Mouse (Mus musculus) C2C12 (cell line): ENCODE measurements around the gene Cdip1. TPM values are rescaled to one million over a fixed set of nuclear protein-coding genes. Genes with fewer than 3 reads are reported as not detected.
"Not testable (repeated sequence)": the region's sequence is repeated elsewhere in the genome, so short reads cannot be mapped to it uniquely, and the experiment has no call there.

Experiments
- H3K27me3 ChIP-seq: one replicate; pipeline ENCODE4 v1.6.1; 2011; ENCODE audit not compliant: control insufficient read depth, insufficient read depth, insufficient read length
- H3K36me3 ChIP-seq: one replicate; pipeline ENCODE4 v1.6.1; 2011; ENCODE audit not compliant: control insufficient read depth, insufficient read depth
- H3K4me3 ChIP-seq: one replicate; pipeline ENCODE4 v1.5.1; 2011; ENCODE audit warnings: mild to moderate bottlenecking, control low read depth; ENCODE audit not compliant: poor library complexity, insufficient read depth, severe bottlenecking
- H3K79me2 ChIP-seq: one replicate; pipeline ENCODE4 v1.6.1; 2011; ENCODE audit not compliant: control insufficient read depth, insufficient read depth
- H3K79me3 ChIP-seq: one replicate; pipeline ENCODE4 v1.6.1; 2011; ENCODE audit warnings: low read depth, control low read depth
- H3ac ChIP-seq: one replicate; pipeline ENCODE3; 2011; ENCODE audit warnings: low read depth; ENCODE audit not compliant: control insufficient read depth, insufficient read length
- CEBPB ChIP-seq: IDR thresholded peaks from one replicate; pipeline ENCODE4 v1.6.1; 2011; ENCODE audit warnings: low read depth, mild to moderate bottlenecking, control low read depth, moderate library complexity
- CTCF ChIP-seq: IDR thresholded peaks from one replicate; pipeline ENCODE4 v1.5.1; 2011; ENCODE audit not compliant: control insufficient read depth, insufficient read depth, insufficient read length
- FOSL1 ChIP-seq: IDR thresholded peaks from one replicate; pipeline ENCODE4 v1.8.0; 2011; ENCODE audit warnings: mild to moderate bottlenecking, low read length; ENCODE audit not compliant: poor library complexity, insufficient read depth, severe bottlenecking
- MAX ChIP-seq: IDR thresholded peaks from one replicate; pipeline ENCODE4 v1.6.1; 2011; ENCODE audit warnings: mild to moderate bottlenecking, control low read depth
- MYOD1 ChIP-seq: IDR thresholded peaks from one replicate; pipeline ENCODE4 v1.6.1; 2011; ENCODE audit warnings: low read depth; ENCODE audit not compliant: control insufficient read depth, insufficient read length
- MYOG ChIP-seq: IDR thresholded peaks from one replicate; pipeline ENCODE4 v1.6.1; 2011; ENCODE audit not compliant: control insufficient read depth, insufficient read length; ENCODE audit errors: extremely low read depth
- USF1 ChIP-seq: IDR thresholded peaks from one replicate; pipeline ENCODE4 v1.6.1; 2011; ENCODE audit warnings: low read depth, mild to moderate bottlenecking, control low read depth, moderate library complexity
- polyA plus RNA-seq: library from polyadenylated mRNA; unstranded; fragments of >200 nt; fragmentation: generic; extraction: Trizol; gene quantifications from one replicate; pipeline ENCODE4 v1.2.1, GENCODE M21; 2012; ENCODE audit warnings: missing spikeins

The Cdip1 gene
- polyA plus RNA-seq, 1 experiment, result 22.0 TPM

DNA sequence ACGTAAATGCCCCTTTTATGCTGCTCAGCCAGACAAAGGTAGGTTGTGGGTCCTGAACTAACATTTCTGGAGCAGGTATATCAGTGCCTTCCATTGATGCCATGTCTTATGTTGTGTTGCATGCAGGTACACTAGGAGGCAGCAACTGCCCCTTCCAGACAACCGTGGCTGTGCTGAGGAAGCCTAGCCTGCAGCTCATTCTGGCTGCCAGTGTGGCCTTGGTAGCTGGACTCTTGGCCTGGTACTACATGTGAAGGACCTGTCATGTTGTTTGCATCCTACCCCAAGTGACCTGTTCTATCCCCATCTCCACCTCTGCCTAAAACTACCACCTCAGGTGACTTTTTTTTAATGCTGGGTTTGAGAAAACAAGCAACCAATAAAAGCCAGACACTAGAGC, 24.2 kb downstream of the Cdip1 start:
- Histone ChIP-seq H3K27me3 (no peaks in the 10 kb centered on the region), H3K79me3 (peaks cover 6% of the 10 kb centered on the region), H3K36me3 (peaks cover 77% of the 10 kb centered on the region), H3K79me2 (no peaks in the 10 kb centered on the region), H3K4me3 (no peak overlapping the region), H3ac (no peak overlapping the region)
- TF ChIP-seq USF1 (no peak), MYOG (no peak), CTCF (no peak), CEBPB (no peak), MYOD1 (no peak), FOSL1 (no peak), MAX (no peak)

DNA sequence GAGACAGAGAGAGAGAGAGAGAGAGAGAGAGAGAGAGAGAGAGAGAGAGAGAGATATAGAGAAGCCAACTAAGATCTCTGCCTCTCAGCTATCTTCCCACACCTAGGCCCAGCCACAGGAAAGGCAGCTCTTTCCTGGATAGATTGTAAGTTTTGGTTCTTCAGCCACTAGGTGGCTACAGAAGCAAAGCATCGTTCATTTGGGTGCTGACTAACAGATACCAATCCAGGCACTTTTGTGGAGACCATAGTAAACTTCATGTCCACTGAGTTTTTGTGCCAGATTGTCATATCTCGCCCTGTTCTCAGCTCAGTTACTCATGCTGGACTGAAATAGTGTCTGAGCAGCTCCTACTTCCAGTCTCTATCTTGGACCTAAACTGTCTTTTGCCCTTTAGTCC, 26.8 kb downstream of the Cdip1 start:
- TF ChIP-seq CTCF (no peak), MAX (no peak), CEBPB (no peak), MYOD1 (no peak), FOSL1 (no peak), MYOG (no peak), USF1 (no peak)
- Histone ChIP-seq H3K27me3 (no peaks in the 10 kb centered on the region), H3K4me3 (no peak overlapping the region), H3K36me3 (peaks cover 51% of the 10 kb centered on the region), H3K79me3 (peaks cover 2% of the 10 kb centered on the region), H3K79me2 (peaks cover 12% of the 10 kb centered on the region), H3ac (no peak overlapping the region)

DNA sequence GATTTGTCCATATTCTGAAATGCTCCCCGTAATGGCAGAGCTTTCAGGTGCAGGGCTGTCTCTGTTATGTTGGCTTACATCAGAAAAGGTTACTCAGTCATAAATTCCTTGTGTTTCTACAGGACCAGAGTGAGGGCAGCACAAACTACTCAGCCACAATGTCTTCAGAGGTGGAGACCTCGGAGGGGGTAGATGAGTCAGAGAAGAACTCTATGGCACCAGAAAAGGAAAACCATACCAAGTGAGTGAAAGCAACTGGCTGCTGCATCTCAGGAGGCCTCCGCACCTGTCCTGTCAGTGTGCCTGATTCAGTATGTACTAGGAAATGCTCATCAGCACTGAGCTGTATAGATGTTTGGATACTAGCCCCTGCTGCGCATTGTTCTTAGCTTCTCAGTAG, 27.7 kb downstream of the Cdip1 start:
- Histone ChIP-seq H3K79me3 (peaks cover 2% of the 10 kb centered on the region), H3K27me3 (no peaks in the 10 kb centered on the region), H3ac (no peak overlapping the region), H3K36me3 (peaks cover 43% of the 10 kb centered on the region), H3K79me2 (peaks cover 16% of the 10 kb centered on the region), H3K4me3 (no peak overlapping the region)
- no peak for TF ChIP-seq USF1
- no peak for TF ChIP-seq MYOG
- no peak for TF ChIP-seq FOSL1
- TF ChIP-seq CEBPB, result no peak
- TF ChIP-seq CTCF, result no peak

DNA sequence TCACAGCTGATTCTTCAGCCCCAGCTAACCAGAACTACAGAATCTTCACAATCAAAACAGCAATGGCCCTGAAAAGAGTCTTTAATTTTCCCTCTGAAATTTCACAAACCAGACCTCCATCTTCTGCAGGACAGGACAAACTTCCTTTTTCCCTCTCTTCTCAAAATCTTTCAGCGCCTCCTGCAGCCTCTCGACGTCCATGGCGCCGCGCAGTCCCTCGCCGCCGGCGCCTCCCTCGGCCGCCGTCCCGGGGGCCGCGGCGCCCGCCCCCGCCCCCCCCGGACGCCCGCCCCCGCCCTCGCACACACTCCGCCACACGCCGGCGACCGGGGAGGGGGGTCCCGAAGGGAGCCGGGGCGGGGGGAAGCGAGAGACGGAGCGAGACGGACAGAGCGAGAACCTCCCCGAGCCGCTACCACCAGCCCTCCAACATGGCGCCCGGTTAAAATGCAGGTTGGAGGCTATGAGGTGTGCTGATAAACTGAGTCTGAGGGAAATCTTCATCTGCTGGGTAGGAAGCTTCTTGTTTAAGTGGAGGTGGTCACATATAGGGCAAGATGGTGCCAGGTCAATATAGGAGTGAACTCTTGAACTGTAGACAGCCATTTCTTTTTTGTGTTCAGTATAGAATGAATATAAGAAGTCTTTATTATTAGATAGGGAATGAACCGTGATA, 33.3 kb downstream of the Cdip1 start:
- H3K79me3 ChIP-seq, H3K4me3 ChIP-seq, H3ac ChIP-seq, H3K27me3 ChIP-seq, H3K36me3 ChIP-seq: not testable (repeated sequence)
- H3K79me2 ChIP-seq, result peaks cover 16% of the 10 kb centered on the region

DNA sequence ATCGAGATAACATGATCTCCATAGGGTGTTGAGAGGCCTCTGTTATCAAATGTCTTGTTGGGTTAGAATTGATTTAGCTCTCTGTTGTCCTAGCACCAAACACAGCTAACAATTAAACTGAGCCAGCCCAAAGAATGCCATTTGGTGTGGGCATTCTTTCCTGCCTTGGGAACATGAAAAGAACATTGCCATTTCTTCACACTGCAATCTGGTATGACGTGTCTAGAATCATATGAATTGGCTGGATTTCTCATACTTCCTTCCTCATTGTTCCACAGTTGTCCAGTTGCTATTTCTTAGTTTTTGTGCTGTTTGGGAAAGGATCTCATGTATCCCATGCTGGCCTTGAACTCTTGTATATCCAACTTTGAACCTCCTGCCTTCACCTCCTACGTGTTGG, 36.0 kb downstream of the Cdip1 start:
- H3K27me3 ChIP-seq, result no peaks in the 10 kb centered on the region
- no peak overlapping the region for H3ac ChIP-seq
- peaks cover 8% of the 10 kb centered on the region for H3K79me2 ChIP-seq
- TF ChIP-seq MAX (no peak), CTCF (no peak), CEBPB (no peak), MYOD1 (no peak), FOSL1 (no peak), MYOG (no peak), USF1 (no peak)
- no peaks in the 10 kb centered on the region for H3K36me3 ChIP-seq
- H3K4me3 ChIP-seq, result no peak overlapping the region
- peaks cover 1% of the 10 kb centered on the region for H3K79me3 ChIP-seq

DNA sequence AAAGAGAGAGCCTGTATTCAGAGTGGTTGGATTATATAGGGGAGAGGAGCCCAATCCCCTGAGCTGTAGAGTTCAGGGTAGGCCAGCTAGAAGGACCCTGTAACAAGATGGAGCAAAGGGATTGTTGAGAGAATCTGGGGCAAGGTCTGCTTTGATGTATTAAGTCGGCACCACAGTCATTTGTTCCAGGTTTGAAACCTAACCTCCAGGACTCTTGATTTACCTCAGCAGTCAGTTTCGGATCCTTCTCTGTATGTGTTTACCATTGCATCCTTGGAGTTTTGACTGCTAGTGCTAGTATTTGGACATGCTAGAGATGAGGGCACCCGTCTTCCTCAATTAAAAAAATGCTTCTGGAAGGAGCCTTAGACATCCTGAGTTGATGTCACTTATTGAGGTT, 37.9 kb downstream of the Cdip1 start:
- H3K36me3 ChIP-seq, result no peaks in the 10 kb centered on the region
- no peaks in the 10 kb centered on the region for H3K27me3 ChIP-seq
- H3K79me3 ChIP-seq, result peaks cover 1% of the 10 kb centered on the region
- no peak overlapping the region for H3ac ChIP-seq
- TF ChIP-seq FOSL1 (no peak), MAX (no peak), MYOG (no peak), USF1 (no peak)
- no peaks in the 10 kb centered on the region for H3K79me2 ChIP-seq
- H3K4me3 ChIP-seq, result no peak overlapping the region
